Comparison of ENCODE assay signal across 7 mouse cellular contexts in the genomic region with DNA sequence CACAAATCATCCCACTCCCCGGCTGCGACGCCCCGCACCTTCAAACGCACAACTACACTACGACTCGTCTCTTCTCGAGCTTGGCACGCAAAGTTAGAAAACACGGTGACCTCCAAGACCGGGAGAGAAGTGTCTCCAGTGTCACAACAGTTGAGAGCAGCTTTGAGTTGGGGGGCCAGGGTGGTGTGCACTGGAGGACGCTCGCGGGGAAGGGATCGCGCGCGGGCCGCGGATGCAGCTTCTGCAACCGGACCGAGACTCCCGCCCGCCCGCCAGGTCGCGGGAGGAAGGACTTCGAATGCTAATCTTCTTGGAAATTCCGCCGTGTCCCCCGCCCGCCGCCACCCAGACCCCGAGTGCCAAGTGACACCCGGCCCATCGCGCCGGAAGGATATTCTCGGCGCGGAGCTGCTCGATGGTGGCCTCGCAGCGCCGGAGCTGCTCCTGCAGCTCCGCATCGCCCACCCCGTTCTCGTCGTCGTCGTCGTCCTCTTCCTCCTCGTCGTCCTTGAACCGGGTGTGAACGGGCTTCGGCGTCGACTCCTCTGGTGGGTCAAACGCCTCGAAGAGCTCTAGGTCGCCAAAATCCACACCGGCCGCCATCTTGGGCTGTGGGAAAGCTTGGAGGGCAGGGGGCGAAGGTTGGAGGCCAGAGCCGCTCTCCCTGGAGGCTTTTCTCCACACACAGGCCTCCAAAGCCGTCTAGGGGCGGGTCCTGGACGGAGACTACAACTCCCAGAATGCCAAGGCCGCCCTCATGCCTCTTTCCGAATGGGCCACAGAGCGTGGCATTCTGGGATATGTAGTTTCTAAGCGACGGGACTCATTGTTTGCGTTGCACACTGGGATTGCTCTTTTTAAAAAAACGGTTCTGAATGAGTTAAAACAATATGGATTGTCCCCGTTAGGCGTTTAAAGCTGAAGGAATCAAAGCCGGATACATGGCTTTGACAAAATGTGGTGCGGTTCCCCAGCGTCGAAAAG. TPM values are rescaled to one million over a fixed set of nuclear protein-coding genes. Genes with fewer than 3 reads are reported as not detected.
A peak's percentile ranks its signal among the peaks of the same experiment; 100 is the strongest.
DNase-seq lines count a peak whose midpoint lies in the region; ATAC-seq lines count a peak whose summit lies in the region.

Zcchc8 (minus strand) TSS at position 773 of the 984 bp plus-strand sequence.

- H3K9me3 ChIP-seq in embryonic facial prominence, embryonic 12.5 days: no peaks in the 10 kb centered on the region
- no peaks in the 10 kb centered on the region for H3K9me3 ChIP-seq in limb, embryonic 11.5 days (ENCODE audit: control insufficient read depth, low read length)
- no peaks in the 10 kb centered on the region for H3K9me3 ChIP-seq in midbrain, embryonic 14.5 days (ENCODE audit: control insufficient read depth, low read length)

- DNase-seq in adrenal gland, postnatal 25 days: peak; percentile 88
- DNase-seq in heart, adult 11 months: peak; percentile 99
- peak; percentile 97 for DNase-seq in kidney, adult 18-20 months
- peak; percentile 98 for DNase-seq in limb, embryonic 11.5 days (ENCODE audit: low spot score)
- DNase-seq in midbrain, embryonic 14.5 days: peak; percentile 99
- DNase-seq in spleen, adult 18-20 months: peak; percentile 86 to 91

- peak within 1 kb of the TSS; percentile 98 for H3K4me3 ChIP-seq in embryonic facial prominence, embryonic 12.5 days
- H3K4me3 ChIP-seq in limb, embryonic 11.5 days (ENCODE audit: low read depth, low read length): peak within 1 kb of the TSS; percentile 85
- H3K4me3 ChIP-seq in midbrain, embryonic 14.5 days (replicated peaks; ENCODE audit: low read depth, low read length): peak within 1 kb of the TSS; percentile 87

- under 1% methylated on average over 83 of the region's 83 CpGs for WGBS in embryonic facial prominence, embryonic 12.5 days
- WGBS in limb, embryonic 11.5 days: under 1% methylated on average over 83 of the region's 83 CpGs
- under 1% methylated on average over 83 of the region's 83 CpGs for WGBS in midbrain, embryonic 14.5 days

- peaks cover 18% of the 10 kb centered on the region; the same call in 1 of the 2 replicates for H3K36me3 ChIP-seq in embryonic facial prominence, embryonic 12.5 days
- H3K36me3 ChIP-seq in limb, embryonic 11.5 days (ENCODE audit: control insufficient read depth, insufficient read depth, low read length): peaks cover 3% of the 10 kb centered on the region; the same call in 1 of the 2 replicates
- H3K36me3 ChIP-seq in midbrain, embryonic 14.5 days (ENCODE audit: control insufficient read depth, insufficient read depth, low read length): peaks cover 18% of the 10 kb centered on the region

- peak; percentile 99 for ATAC-seq in embryonic facial prominence, embryonic 12.5 days (ENCODE audit: insufficient number of reproducible peaks, insufficient read depth, low FRiP score, low TSS enrichment)
- peak; percentile 100 for ATAC-seq in limb, embryonic 11.5 days (ENCODE audit: insufficient number of reproducible peaks, low FRiP score, low TSS enrichment, low read depth)
- peak; percentile 100 for ATAC-seq in midbrain, embryonic 14.5 days (ENCODE audit: low FRiP score, low TSS enrichment)

- peak within 1 kb of the TSS; percentile 66 for H3K4me2 ChIP-seq in embryonic facial prominence, embryonic 12.5 days (replicated peaks)
- H3K4me2 ChIP-seq in limb, embryonic 11.5 days (ENCODE audit: low read depth, severe bottlenecking): peak within 1 kb of the TSS; percentile 57
- peak within 1 kb of the TSS; percentile 86 for H3K4me2 ChIP-seq in midbrain, embryonic 14.5 days (ENCODE audit: low read length)

- peaks cover 24% of the 10 kb centered on the region for H3K4me1 ChIP-seq in embryonic facial prominence, embryonic 12.5 days
- peaks cover 12% of the 10 kb centered on the region; the same call in 1 of the 2 replicates for H3K4me1 ChIP-seq in limb, embryonic 11.5 days (ENCODE audit: control insufficient read depth, insufficient read depth, low read length)
- peaks cover 15% of the 10 kb centered on the region for H3K4me1 ChIP-seq in midbrain, embryonic 14.5 days (ENCODE audit: control insufficient read depth, insufficient read depth, low read length)

- no peaks in the 10 kb centered on the region for H3K27me3 ChIP-seq in embryonic facial prominence, embryonic 12.5 days
- no peaks in the 10 kb centered on the region for H3K27me3 ChIP-seq in limb, embryonic 11.5 days (ENCODE audit: control insufficient read depth, insufficient read depth, low read length)
- H3K27me3 ChIP-seq in midbrain, embryonic 14.5 days (ENCODE audit: control insufficient read depth, insufficient read depth, low read length): no peaks in the 10 kb centered on the region

- H3K9ac ChIP-seq in embryonic facial prominence, embryonic 12.5 days: peak within 1 kb of the TSS; percentile 89
- peak within 1 kb of the TSS; percentile 86 for H3K9ac ChIP-seq in limb, embryonic 11.5 days (ENCODE audit: low read length)
- H3K9ac ChIP-seq in midbrain, embryonic 14.5 days (replicated peaks; ENCODE audit: low read length): peak within 1 kb of the TSS; percentile 81

- peak within 1 kb of the TSS; percentile 89 for H3K27ac ChIP-seq in embryonic facial prominence, embryonic 12.5 days
- peak within 1 kb of the TSS; percentile 78 for H3K27ac ChIP-seq in limb, embryonic 11.5 days (replicated peaks; ENCODE audit: low read depth, low read length)
- peak within 1 kb of the TSS; percentile 88 for H3K27ac ChIP-seq in midbrain, embryonic 14.5 days (replicated peaks; ENCODE audit: low read depth, low read length)

RNA-seq across cellular contexts. Expression of gene Zcchc8, which starts in this region (rescaled TPM):
- total RNA-seq in adrenal gland, postnatal 25 days (2021): 52.9 and 57.5 TPM in 2 replicates
- 90.7 and 98.4 TPM in 2 replicates for polyA plus RNA-seq in embryonic facial prominence, embryonic 12.5 days (2016; fragmentation: Nextera tagmentation; extraction: Ambion mirVana)
- polyA plus RNA-seq in limb, embryonic 11.5 days (2014; fragmentation: Nextera tagmentation; extraction: Ambion mirVana): 100 and 106 TPM in 2 replicates
- polyA plus RNA-seq in midbrain, embryonic 14.5 days (2014; fragmentation: Nextera tagmentation; extraction: Ambion mirVana): 56.5 and 80.0 TPM in 2 replicates

Comparison
In these comparisons a context has a peak if more than half of its experiments do, and no peak if none do; other contexts are left out.
1. Peak in every context shown above with its lines: DNase-seq, ATAC-seq, H3K4me3 ChIP-seq and H3K27ac ChIP-seq.